Mouse (Mus musculus): ENCODE results near the gene Gck. TPM values are rescaled to one million over a fixed set of nuclear protein-coding genes. Genes with fewer than 3 reads are reported as not detected.

Gene Gck
- total RNA-seq, 2 experiments from 2014 or later = 4.6 to 6.6 TPM

DNA sequence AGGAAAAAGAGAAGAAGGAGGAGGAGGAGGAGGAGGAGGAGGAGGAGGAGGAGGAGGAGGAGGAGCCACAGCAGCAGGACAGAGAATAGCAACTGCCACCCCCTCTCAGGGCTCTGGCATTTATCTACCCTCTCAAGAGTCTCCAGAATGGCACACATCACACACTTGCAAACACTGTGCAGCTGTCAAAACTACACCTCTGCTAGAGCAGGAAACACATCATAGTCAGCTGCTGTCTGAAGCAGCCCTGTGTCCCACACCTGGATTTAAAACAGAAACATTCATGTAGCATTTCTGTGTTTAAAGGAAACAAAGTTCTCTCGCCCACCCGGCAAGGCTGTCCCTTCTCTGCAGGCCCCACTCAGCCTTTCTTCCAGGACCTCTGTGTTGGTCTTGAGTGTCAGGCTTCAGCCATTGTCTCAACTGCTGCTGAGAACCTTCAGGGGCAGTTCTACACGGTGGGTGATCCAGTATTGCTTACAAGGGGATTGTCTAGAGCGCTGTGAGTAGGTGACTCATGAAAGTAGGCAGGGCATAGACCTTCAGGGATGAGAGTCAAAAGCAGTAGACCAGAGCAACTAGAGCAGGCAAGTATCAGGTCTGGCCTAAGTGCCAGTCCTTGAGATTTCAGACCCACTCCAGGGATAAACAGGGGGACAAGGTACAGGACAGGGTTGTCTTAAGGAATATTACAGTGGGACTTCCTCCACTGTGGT is 98.7 kb downstream of the Gck start:
- no peak for DNase-seq
- intact Hi-C loops (cut with DNase I) = no loop called here

Other genes with a start within 250 kb of the Gck start
- gene Mrps24, start 234.4 kb downstream of the Gck start, total RNA-seq (2021) = 100 to 1,000 TPM; 129 to 130 TPM
- 10 to 100 TPM; 55.6 to 66.5 TPM for gene Urgcp, start 187.7 kb downstream of the Gck start, total RNA-seq (2021)
- gene Dbnl, start 161.6 kb downstream of the Gck start, total RNA-seq (2021) = 10 to 100 TPM; 27.3 to 30.5 TPM
- gene Pgam2, start 146.3 kb downstream of the Gck start, total RNA-seq (2021) = 100 to 1,000 TPM; 796 to 815 TPM
- gene Polm, start 112.1 kb downstream of the Gck start, total RNA-seq (2021) = 1 to 10 TPM; 4.2 to 5.0 TPM
- gene Aebp1, start 88.1 kb downstream of the Gck start, total RNA-seq (2021) = 10 to 100 TPM; 27.1 to 32.5 TPM
- gene Pold2, start 71.8 kb downstream of the Gck start, total RNA-seq (2021) = 10 to 100 TPM; 31.0 to 33.0 TPM
- 100 to 1,000 TPM; 304 to 849 TPM for gene Myl7, start 51.3 kb downstream of the Gck start, total RNA-seq (2021)
- gene Ykt6, start 5.6 kb upstream of the Gck start, total RNA-seq (2021) = 10 to 100 TPM; 72.2 to 75.4 TPM
- gene Camk2b, start 116.3 kb upstream of the Gck start, total RNA-seq (2021) = 1 to 10 TPM; 8.6 TPM
- gene A730071L15Rik, start 249.9 kb upstream of the Gck start, total RNA-seq (2021) = not detected